Mouse (Mus musculus) C2C12 (cell line): ENCODE measurements at regions not wholly inside any gene's neighbourhood (a gene's known extent, or its start where the extent isn't known, plus 50 kb on each side); places are given as distances from the start of the nearest gene placed in this dataset.

ENCODE experiments used
- H3K27me3 ChIP-seq: one replicate; pipeline ENCODE4 v1.6.1; 2011; ENCODE audit not compliant: control insufficient read depth, insufficient read depth, insufficient read length
- H3K36me3 ChIP-seq: one replicate; pipeline ENCODE4 v1.6.1; 2011; ENCODE audit not compliant: control insufficient read depth, insufficient read depth
- H3K4me3 ChIP-seq: one replicate; pipeline ENCODE4 v1.5.1; 2011; ENCODE audit warnings: mild to moderate bottlenecking, control low read depth; ENCODE audit not compliant: poor library complexity, insufficient read depth, severe bottlenecking
- H3K79me2 ChIP-seq: one replicate; pipeline ENCODE4 v1.6.1; 2011; ENCODE audit not compliant: control insufficient read depth, insufficient read depth
- H3K79me3 ChIP-seq: one replicate; pipeline ENCODE4 v1.6.1; 2011; ENCODE audit warnings: low read depth, control low read depth
- H3ac ChIP-seq: one replicate; pipeline ENCODE3; 2011; ENCODE audit warnings: low read depth; ENCODE audit not compliant: control insufficient read depth, insufficient read length
- CEBPB ChIP-seq: IDR thresholded peaks from one replicate; pipeline ENCODE4 v1.6.1; 2011; ENCODE audit warnings: low read depth, mild to moderate bottlenecking, control low read depth, moderate library complexity
- CTCF ChIP-seq: IDR thresholded peaks from one replicate; pipeline ENCODE4 v1.5.1; 2011; ENCODE audit not compliant: control insufficient read depth, insufficient read depth, insufficient read length
- FOSL1 ChIP-seq: IDR thresholded peaks from one replicate; pipeline ENCODE4 v1.8.0; 2011; ENCODE audit warnings: mild to moderate bottlenecking, low read length; ENCODE audit not compliant: poor library complexity, insufficient read depth, severe bottlenecking
- MAX ChIP-seq: IDR thresholded peaks from one replicate; pipeline ENCODE4 v1.6.1; 2011; ENCODE audit warnings: mild to moderate bottlenecking, control low read depth
- MYOD1 ChIP-seq: IDR thresholded peaks from one replicate; pipeline ENCODE4 v1.6.1; 2011; ENCODE audit warnings: low read depth; ENCODE audit not compliant: control insufficient read depth, insufficient read length
- MYOG ChIP-seq: IDR thresholded peaks from one replicate; pipeline ENCODE4 v1.6.1; 2011; ENCODE audit not compliant: control insufficient read depth, insufficient read length; ENCODE audit errors: extremely low read depth
- USF1 ChIP-seq: IDR thresholded peaks from one replicate; pipeline ENCODE4 v1.6.1; 2011; ENCODE audit warnings: low read depth, mild to moderate bottlenecking, control low read depth, moderate library complexity

DNA sequence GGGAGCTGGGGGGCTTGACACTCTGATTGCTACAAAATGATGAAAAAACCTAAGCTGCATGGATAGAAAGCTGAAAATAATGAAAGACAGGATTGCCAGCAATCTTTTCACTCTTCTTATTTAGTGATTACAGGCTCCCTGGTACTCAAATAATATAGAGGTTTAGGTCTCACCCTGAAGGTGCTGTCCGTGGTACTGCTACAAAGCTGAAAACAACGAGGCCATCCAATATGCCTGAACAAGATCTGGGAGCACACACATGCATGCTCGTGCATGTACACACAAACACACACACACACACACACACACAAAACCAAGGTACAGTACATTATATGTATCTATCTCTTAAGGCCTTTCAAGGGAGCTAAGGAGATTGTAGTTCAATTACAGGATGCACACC is 1426.1 kb upstream of the 1700008P02Rik start:
- H3K27me3 ChIP-seq: no peaks in the 10 kb centered on the region
- TF ChIP-seq MYOD1: no peak
- TF ChIP-seq CTCF: no peak
- no peaks in the 10 kb centered on the region for H3K79me2 ChIP-seq
- no peaks in the 10 kb centered on the region for H3K36me3 ChIP-seq
- no peaks in the 10 kb centered on the region for H3K79me3 ChIP-seq
- H3K4me3 ChIP-seq: no peak overlapping the region
- no peak overlapping the region for H3ac ChIP-seq

DNA sequence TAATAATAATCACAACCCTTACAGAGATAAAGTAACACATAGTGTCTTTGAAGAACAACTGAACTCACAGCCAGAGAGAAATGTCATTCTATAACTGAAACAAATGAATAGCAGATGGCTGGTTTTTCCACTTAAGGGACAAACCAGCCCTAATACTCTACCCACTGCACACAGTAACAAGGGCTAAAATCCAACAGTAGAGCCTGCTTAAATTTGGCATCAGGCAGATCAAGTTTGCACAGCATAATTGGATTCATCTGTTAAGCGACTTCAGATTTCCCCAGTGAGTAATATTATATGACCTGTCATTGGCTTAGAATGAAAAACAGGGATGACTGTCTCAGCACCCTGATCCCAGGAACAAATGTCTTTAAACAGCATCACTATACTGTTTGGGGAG is 1416.5 kb upstream of the 1700008P02Rik start:
- no peaks in the 10 kb centered on the region for H3K36me3 ChIP-seq
- no peaks in the 10 kb centered on the region for H3K79me3 ChIP-seq
- TF ChIP-seq MYOD1: no peak
- no peak for TF ChIP-seq MYOG
- TF ChIP-seq USF1: no peak
- TF ChIP-seq FOSL1: no peak
- no peak for TF ChIP-seq CEBPB
- TF ChIP-seq CTCF: no peak
- no peak for TF ChIP-seq MAX
- H3K79me2 ChIP-seq: no peaks in the 10 kb centered on the region
- no peaks in the 10 kb centered on the region for H3K27me3 ChIP-seq
- H3K4me3 ChIP-seq: no peak overlapping the region
- H3ac ChIP-seq: no peak overlapping the region

- Histone ChIP-seq H3K36me3 (no peaks in the 10 kb centered on the region), H3K4me3 (no peak overlapping the region), H3K79me2 (no peaks in the 10 kb centered on the region), H3K79me3 (no peaks in the 10 kb centered on the region), H3ac (no peak overlapping the region), H3K27me3 (no peaks in the 10 kb centered on the region)
- TF ChIP-seq MYOG: no peak
- TF ChIP-seq USF1: no peak
- no peak for TF ChIP-seq CTCF
- TF ChIP-seq MYOD1: no peak
- no peak for TF ChIP-seq CEBPB
- TF ChIP-seq MAX: no peak
- TF ChIP-seq FOSL1: no peak
These were observed 1415.0 kb upstream of the 1700008P02Rik start for GRCm38 (mm10) chr3:8035091-8035729.

- Histone ChIP-seq H3ac (no peak overlapping the region), H3K36me3 (no peaks in the 10 kb centered on the region), H3K4me3 (no peak overlapping the region), H3K79me2 (no peaks in the 10 kb centered on the region), H3K79me3 (no peaks in the 10 kb centered on the region), H3K27me3 (no peaks in the 10 kb centered on the region)
- TF ChIP-seq MAX: no peak
- TF ChIP-seq MYOD1: no peak
- TF ChIP-seq FOSL1: no peak
- no peak for TF ChIP-seq USF1
- TF ChIP-seq MYOG: no peak
- TF ChIP-seq CEBPB: no peak
- no peak for TF ChIP-seq CTCF
These were observed 1406.2 kb upstream of the 1700008P02Rik start for GRCm38 (mm10) chr3:8026325-8027017.

GRCm38 (mm10) chr3:8022654-8023053 is 1402.4 kb upstream of the 1700008P02Rik start:
- H3K36me3 ChIP-seq: no peaks in the 10 kb centered on the region
- H3ac ChIP-seq: no peak overlapping the region
- no peaks in the 10 kb centered on the region for H3K79me2 ChIP-seq
- no peaks in the 10 kb centered on the region for H3K27me3 ChIP-seq
- H3K79me3 ChIP-seq: no peaks in the 10 kb centered on the region
- TF ChIP-seq FOSL1: no peak
- TF ChIP-seq CTCF: no peak
- no peak for TF ChIP-seq MYOD1
- no peak for TF ChIP-seq CEBPB
- TF ChIP-seq USF1: no peak
- TF ChIP-seq MAX: no peak
- TF ChIP-seq MYOG: no peak
- H3K4me3 ChIP-seq: no peak overlapping the region

DNA sequence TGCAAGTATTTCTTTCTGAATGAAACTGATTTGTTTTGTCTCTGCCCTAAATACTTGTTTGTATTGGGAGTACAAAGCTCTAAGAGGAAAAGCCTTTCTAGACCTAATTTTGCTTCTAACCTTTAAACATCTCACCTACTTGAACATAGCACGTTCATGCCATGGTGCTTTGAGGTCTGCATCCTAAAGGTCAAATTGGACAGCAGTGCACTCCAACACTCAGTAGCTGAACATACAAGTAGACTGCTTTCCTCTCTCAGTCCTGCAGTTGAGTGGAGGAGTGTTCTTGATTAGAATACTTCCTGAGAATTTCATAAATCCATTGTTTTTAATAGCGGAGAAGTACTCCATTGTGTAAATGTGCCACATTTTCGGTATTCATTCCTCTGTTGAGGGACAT is 1397.2 kb upstream of the 1700008P02Rik start:
- Histone ChIP-seq H3K27me3 (no peaks in the 10 kb centered on the region), H3K79me3 (no peaks in the 10 kb centered on the region)
- TF ChIP-seq USF1: no peak

More for the DNA sequence above, 1397.2 kb upstream of the 1700008P02Rik start:
- no peaks in the 10 kb centered on the region for H3K79me2 ChIP-seq
- H3K4me3 ChIP-seq: no peak overlapping the region
- H3ac ChIP-seq: no peak overlapping the region
- no peaks in the 10 kb centered on the region for H3K36me3 ChIP-seq
